Mouse (Mus musculus): ENCODE measurements around the gene Elovl5. TPM values are rescaled to one million over a fixed set of nuclear protein-coding genes. Genes with fewer than 3 reads are reported as not detected.

Gene Elovl5
- 23.5 TPM for polyA plus RNA-seq (2015; fragmentation: Illumina TruSeq; extraction: RNeasy Lipid Tissue Mini Kit (QIAGEN cat#74804); ENCODE audit: insufficient read depth, low read depth, low replicate concordance)

GRCm38 (mm10) chr9:77917074-77917621 lies at the start of gene Elovl5:
Elovl5 (plus strand) TSS chr9:77917364.

Other genes with a start within 250 kb of the Elovl5 start
- gene Gclc, start 162.8 kb upstream of the Elovl5 start, polyA plus RNA-seq (2015; fragmentation: Illumina TruSeq; extraction: RNeasy Lipid Tissue Mini Kit (QIAGEN cat#74804); ENCODE audit: insufficient read depth, low read depth, low replicate concordance), result 5.2 TPM
- not detected for gene Gcm1, start 134.6 kb downstream of the Elovl5 start, polyA plus RNA-seq (2015; fragmentation: Illumina TruSeq; extraction: RNeasy Lipid Tissue Mini Kit (QIAGEN cat#74804); ENCODE audit: insufficient read depth, low read depth, low replicate concordance)
- 32.2 TPM for gene Fbxo9, start 191.7 kb downstream of the Elovl5 start, polyA plus RNA-seq (2015; fragmentation: Illumina TruSeq; extraction: RNeasy Lipid Tissue Mini Kit (QIAGEN cat#74804); ENCODE audit: insufficient read depth, low read depth, low replicate concordance)
- 4.0 TPM for gene Ick, start 191.8 kb downstream of the Elovl5 start, polyA plus RNA-seq (2015; fragmentation: Illumina TruSeq; extraction: RNeasy Lipid Tissue Mini Kit (QIAGEN cat#74804); ENCODE audit: insufficient read depth, low read depth, low replicate concordance)

Measured in pancreas, adult 10 weeks (tissue).